Mouse (Mus musculus) brain, embryonic 14.5 days (tissue): ENCODE data around the gene Sept8.

Source experiments
- CTCF ChIP-seq: fragments of 200-500 bp; IDR thresholded peaks from 2 replicates; pipeline ENCODE4 v1.5.1; 2012; ENCODE audit warnings: inconsistent platforms, mild to moderate bottlenecking, moderate library complexity, borderline replicate concordance; ENCODE audit not compliant: insufficient read depth, insufficient read length; ENCODE audit errors: extremely low read depth
- POLR2A ChIP-seq: fragments of 200-500 bp; IDR thresholded peaks from 2 replicates; pipeline ENCODE4 v1.6.1; 2012; ENCODE audit warnings: mild to moderate bottlenecking, inconsistent platforms, borderline replicate concordance; ENCODE audit not compliant: poor library complexity, insufficient read depth, insufficient read length, severe bottlenecking; ENCODE audit errors: extremely low read depth

DNA sequence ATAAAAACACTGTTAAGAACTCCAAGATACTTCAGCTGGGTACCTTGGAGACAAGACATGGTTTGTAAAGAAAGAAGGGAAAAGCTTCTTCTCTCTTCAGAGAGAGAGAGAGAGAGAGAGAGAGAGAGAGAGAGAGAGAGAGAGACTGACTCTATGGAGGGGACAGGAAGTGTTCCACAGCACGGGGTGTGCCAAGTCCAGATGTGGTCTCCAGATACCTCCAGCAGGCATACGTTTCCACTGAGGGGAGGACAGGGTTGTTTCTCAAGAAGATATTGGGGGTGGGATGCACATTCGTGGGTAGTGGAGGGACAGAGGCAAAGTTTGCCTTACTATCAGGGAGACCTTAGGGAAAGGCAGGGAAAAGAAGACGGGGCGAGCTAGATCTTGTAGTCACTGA lies 298 bp upstream of the Sept8 start:
- TF ChIP-seq CTCF (no peak), POLR2A (no peak)
